Mouse (Mus musculus) megakaryocyte-erythroid progenitor cell, adult 5 weeks (primary cell): ENCODE measurements around the gene Gm9747. TPM values are rescaled to one million over a fixed set of nuclear protein-coding genes. Genes with fewer than 3 reads are reported as not detected.

ENCODE experiments used
- polyA plus RNA-seq: library from polyadenylated mRNA; stranded (reverse); fragments of >175 nt; gene quantifications from 2 replicates; pipeline ENCODE4 v1.2.3, GENCODE M21; 2012

Gm9747 gene
- polyA plus RNA-seq = 0.02 TPM in 1 of 2 replicates, not detected in the other

DNA sequence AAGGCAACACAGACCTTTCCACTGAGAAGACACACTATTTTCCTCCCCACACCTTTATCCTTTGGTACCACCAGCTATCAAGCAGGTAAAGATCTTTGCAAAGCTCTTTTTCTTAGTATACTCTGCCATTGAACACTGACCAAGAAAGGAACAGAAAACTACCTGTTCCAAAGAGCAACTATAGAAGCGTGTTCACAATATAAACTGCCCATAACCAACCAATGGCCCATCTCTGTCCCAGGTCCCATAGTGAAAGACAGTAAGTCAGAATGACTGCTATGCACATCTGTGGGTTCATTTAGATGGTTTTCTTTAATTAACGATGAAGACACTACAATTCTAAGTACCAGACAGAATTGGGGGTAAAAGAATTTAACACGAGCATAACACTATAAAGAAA is at the start of gene Gm9747:
Gene Gm9747 (plus strand): TSS at position 301 of the 400 bp plus-strand sequence.

Other genes starting within 250 kb of the Gm9747 start
- gene Irs1, start 58.3 kb downstream of the Gm9747 start, polyA plus RNA-seq = 0.03 and 0.13 TPM in 2 replicates
- gene Rhbdd1, start 83.3 kb downstream of the Gm9747 start, polyA plus RNA-seq = 0.77 and 0.80 TPM in 2 replicates